Mouse (Mus musculus) kidney, embryonic 16.5 days (tissue): ENCODE measurements around the gene Slamf7. TPM values are rescaled to one million over a fixed set of nuclear protein-coding genes. Genes with fewer than 3 reads are reported as not detected.
"Not testable (repeated sequence)": the region's sequence is repeated elsewhere in the genome, so short reads cannot be mapped to it uniquely, and the experiment has no call there.

Experiments
- ATAC-seq: fragments of 200-750 bp; cut with Nextera tagmentation; 2 replicates; pipeline ENCODE4 v1.8.0; 2017; ENCODE audit warnings: moderate TSS enrichment; ENCODE audit not compliant: low FRiP score, low TSS enrichment
- H3K27ac ChIP-seq: fragments of 300-500 bp; sonication (generic); 2 replicates; pipeline ENCODE4 v1.5.1; 2014; ENCODE audit warnings: low read length
- H3K27me3 ChIP-seq: fragments of 300-500 bp; sonication (generic); 2 replicates; pipeline ENCODE4 v1.6.1; 2014; ENCODE audit warnings: low read length, control low read depth, mixed read lengths; ENCODE audit not compliant: insufficient read depth
- H3K36me3 ChIP-seq: fragments of 300-500 bp; sonication (generic); 2 replicates; pipeline ENCODE4 v1.6.1; 2014; ENCODE audit warnings: low read length, control low read depth, mixed read lengths; ENCODE audit not compliant: insufficient read depth
- H3K4me1 ChIP-seq: fragments of 300-500 bp; sonication (generic); 2 replicates; pipeline ENCODE4 v1.6.1; 2014; ENCODE audit warnings: low read length, control low read depth, mixed read lengths; ENCODE audit not compliant: insufficient read depth
- H3K4me2 ChIP-seq: fragments of 300-500 bp; sonication (generic); replicated peaks from 2 replicates; pipeline ENCODE4 v1.6.1; 2014; ENCODE audit warnings: low read depth, low read length
- H3K4me3 ChIP-seq: fragments of 300-500 bp; sonication (generic); 2 replicates; pipeline ENCODE4 v1.5.1; 2014; ENCODE audit warnings: mild to moderate bottlenecking, low read length
- H3K9ac ChIP-seq: fragments of 300-500 bp; sonication (generic); replicated peaks from 2 replicates; pipeline ENCODE4 v1.6.1; 2014; ENCODE audit warnings: low read length
- H3K9me3 ChIP-seq: fragments of 300-500 bp; sonication (generic); 2 replicates; pipeline ENCODE4 v1.6.1; 2016; ENCODE audit warnings: low read length, control low read depth
- WGBS: fragments of 180-500 bp; shearing (Covaris S2); extraction: QIAGEN DNeasy Blood & Tissue Kit; methylation state at CpG from one replicate; pipeline ENCODE4 v1.1.7; 2014; 5-methylcytosine and 5-hydroxymethylcytosine counted together
- polyA plus RNA-seq: library from polyadenylated mRNA; unstranded; fragments of >200 nt; fragmentation: Nextera tagmentation; extraction: Ambion mirVana; gene quantifications from 2 replicates; pipeline ENCODE4 v1.2.1, GENCODE M21; 2015

Slamf7 gene
- polyA plus RNA-seq, 1 experiment from 2014 or later: not detected

GRCm38 (mm10) chr1:171672451-171672850 lies 19.6 kb upstream of the Slamf7 start:
- H3K4me3 ChIP-seq, H3K4me1 ChIP-seq, H3K36me3 ChIP-seq, H3K4me2 ChIP-seq, H3K27me3 ChIP-seq, ATAC-seq, H3K9ac ChIP-seq, H3K27ac ChIP-seq, H3K9me3 ChIP-seq: not testable (repeated sequence)
- WGBS: 80% methylated on average over 2 of the region's 2 CpGs

DNA sequence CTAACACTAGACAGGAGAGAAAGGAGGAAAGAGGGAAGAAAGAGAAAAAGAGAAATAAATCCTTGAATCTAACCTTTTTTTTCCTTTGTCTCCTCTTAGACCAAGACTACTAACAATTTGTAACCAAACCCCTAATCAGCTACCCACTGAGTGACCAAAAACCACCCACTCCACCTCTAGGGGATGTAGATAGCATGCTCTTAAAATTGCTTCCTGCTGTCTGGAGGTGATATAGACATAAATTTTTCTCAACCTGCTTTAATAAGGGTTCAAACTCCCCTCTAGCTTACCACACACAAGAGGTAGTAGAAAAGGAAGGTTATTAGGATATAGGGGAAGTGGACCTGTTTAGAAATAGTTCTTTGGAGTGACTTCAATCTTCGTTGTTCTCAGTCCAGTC lies 14.3 kb upstream of the Slamf7 start:
- no peaks in the 10 kb centered on the region for H3K4me1 ChIP-seq
- ATAC-seq: no peak
- whole genome bisulfite sequencing: 71% methylated on average over 1 of the region's 1 CpGs
- no peaks in the 10 kb centered on the region for H3K9me3 ChIP-seq
- H3K4me2 ChIP-seq: no peak overlapping the region
- H3K9ac ChIP-seq: no peak overlapping the region
- no peaks in the 10 kb centered on the region for H3K27me3 ChIP-seq
- no peak overlapping the region for H3K27ac ChIP-seq
- no peak overlapping the region for H3K4me3 ChIP-seq
- H3K36me3 ChIP-seq: no peaks in the 10 kb centered on the region

- Histone ChIP-seq H3K9ac (no peak overlapping the region), H3K4me2 (no peak overlapping the region), H3K27ac (no peak overlapping the region), H3K27me3 (no peaks in the 10 kb centered on the region), H3K4me3 (no peak overlapping the region), H3K4me1 (no peaks in the 10 kb centered on the region), H3K9me3 (no peaks in the 10 kb centered on the region), H3K36me3 (no peaks in the 10 kb centered on the region)
- no peak for ATAC-seq
- 86% methylated on average over 6 of the region's 6 CpGs for WGBS
Observed at GRCm38 (mm10) chr1:171666350-171666749, 13.5 kb upstream of the Slamf7 start.

- Histone ChIP-seq H3K27me3 (no peaks in the 10 kb centered on the region), H3K9me3 (no peaks in the 10 kb centered on the region), H3K36me3 (no peaks in the 10 kb centered on the region), H3K4me1 (no peaks in the 10 kb centered on the region), H3K9ac (no peak overlapping the region), H3K4me3 (no peak overlapping the region), H3K4me2 (no peak overlapping the region), H3K27ac (no peak overlapping the region)
- no peak for ATAC-seq
- 89% methylated on average over 2 of the region's 2 CpGs for WGBS
Observed at GRCm38 (mm10) chr1:171663757-171664156, 10.9 kb upstream of the Slamf7 start.

DNA sequence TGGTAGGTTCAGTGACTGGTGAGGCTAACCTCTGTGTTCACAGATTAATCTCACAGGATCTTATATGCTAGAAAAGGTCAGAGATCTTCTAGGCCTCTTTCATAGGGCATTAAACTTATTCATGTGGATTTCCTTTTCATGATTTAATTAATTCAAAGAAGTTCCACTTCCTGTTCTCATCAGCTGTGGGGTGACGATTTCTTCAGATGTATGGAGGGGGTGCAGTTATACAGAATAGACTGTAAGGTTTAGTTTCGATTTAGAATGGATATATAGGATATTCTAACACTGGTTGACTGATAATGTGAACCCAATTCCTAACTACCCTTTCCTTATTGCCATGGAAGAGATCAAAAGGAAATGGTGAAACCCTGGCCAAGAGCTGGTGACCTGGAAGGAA lies 8.6 kb upstream of the Slamf7 start:
- Histone ChIP-seq H3K9ac (no peak overlapping the region), H3K4me1 (no peaks in the 10 kb centered on the region), H3K4me3 (no peak overlapping the region), H3K4me2 (no peak overlapping the region), H3K27me3 (no peaks in the 10 kb centered on the region), H3K36me3 (no peaks in the 10 kb centered on the region), H3K27ac (no peak overlapping the region), H3K9me3 (no peaks in the 10 kb centered on the region)
- no peak for ATAC-seq
- WGBS: 79% methylated on average over 2 of the region's 2 CpGs

DNA sequence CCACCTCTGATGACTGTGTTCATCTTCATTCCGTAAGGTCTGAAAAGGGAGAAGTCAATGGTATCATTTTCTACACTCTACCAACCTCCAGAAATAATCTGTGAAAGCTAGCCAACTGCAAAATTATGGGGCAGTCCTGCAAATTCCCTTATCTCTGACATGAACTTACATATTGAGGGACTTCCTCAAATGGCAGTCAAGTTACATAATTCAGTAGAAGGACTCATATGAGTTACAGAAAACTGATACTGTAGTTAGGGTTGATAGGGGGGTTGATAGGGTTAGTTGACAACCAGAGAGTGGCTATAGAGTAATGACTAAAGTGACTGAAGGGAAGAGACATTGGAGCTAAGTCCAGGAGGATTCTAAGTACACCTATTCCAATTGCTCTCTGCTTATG lies 7.6 kb upstream of the Slamf7 start:
- Histone ChIP-seq H3K4me3 (no peak overlapping the region), H3K4me2 (no peak overlapping the region), H3K9ac (no peak overlapping the region), H3K27me3 (no peaks in the 10 kb centered on the region), H3K27ac (no peak overlapping the region), H3K36me3 (no peaks in the 10 kb centered on the region), H3K9me3 (no peaks in the 10 kb centered on the region), H3K4me1 (no peaks in the 10 kb centered on the region)
- no peak for ATAC-seq
- WGBS: 97% methylated on average over 1 of the region's 1 CpGs

DNA sequence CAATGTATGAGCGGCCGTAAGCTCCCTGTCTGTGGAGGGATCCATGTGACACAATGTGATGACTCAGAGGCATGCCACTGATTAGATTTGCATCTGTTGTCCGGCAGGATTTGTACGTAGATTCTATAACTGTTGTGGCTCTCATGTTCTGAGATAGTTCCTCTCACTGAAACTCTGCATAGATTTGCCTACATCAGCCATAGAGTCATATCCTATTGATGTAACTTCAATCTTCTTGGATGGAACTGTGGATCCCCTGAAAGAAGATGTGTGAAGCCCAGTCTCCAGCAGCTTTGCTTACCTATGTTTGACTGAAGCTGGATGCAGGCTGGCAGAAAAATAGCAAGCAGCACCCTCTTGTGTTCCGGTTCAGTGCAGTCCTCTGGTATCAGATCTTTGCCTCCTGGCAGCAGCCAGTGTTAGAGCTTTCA lies 5.7 kb upstream of the Slamf7 start:
- Histone ChIP-seq H3K9me3 (no peaks in the 10 kb centered on the region), H3K4me2 (no peak overlapping the region), H3K27me3 (no peaks in the 10 kb centered on the region), H3K4me3 (no peak overlapping the region), H3K4me1 (no peaks in the 10 kb centered on the region), H3K27ac (no peak overlapping the region), H3K9ac (no peak overlapping the region), H3K36me3 (no peaks in the 10 kb centered on the region)
- WGBS: 73% methylated on average over 5 of the region's 5 CpGs
- ATAC-seq: no peak; the same call in 1 of the 2 replicates

- no peak for ATAC-seq
- Histone ChIP-seq H3K4me3 (no peak overlapping the region), H3K27me3 (no peaks in the 10 kb centered on the region), H3K4me2 (no peak overlapping the region), H3K36me3 (no peaks in the 10 kb centered on the region), H3K9ac (no peak overlapping the region), H3K9me3 (no peaks in the 10 kb centered on the region), H3K4me1 (no peaks in the 10 kb centered on the region), H3K27ac (no peak overlapping the region)
- 74% methylated on average over 8 of the region's 8 CpGs for WGBS
Observed at GRCm38 (mm10) chr1:171648840-171649239, 4.0 kb downstream of the Slamf7 start.

DNA sequence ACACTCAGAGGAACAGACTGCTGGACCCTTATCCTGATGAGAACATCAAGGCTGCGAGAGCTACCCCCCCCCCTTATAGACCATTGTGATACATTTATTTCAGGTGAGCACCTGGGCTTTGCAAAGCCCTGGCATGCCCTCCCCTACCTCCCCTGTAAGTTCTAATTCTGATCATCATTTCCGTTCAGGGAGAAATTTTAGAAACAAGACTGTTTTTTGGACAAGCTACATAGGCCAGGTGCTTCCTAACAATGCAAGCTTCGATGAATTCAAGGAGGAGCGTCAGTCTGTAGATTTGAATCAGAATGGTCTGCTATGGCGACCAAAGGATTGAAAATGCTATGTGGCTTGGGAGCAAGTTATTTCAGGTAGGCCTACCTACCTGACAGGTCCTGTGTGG lies 5.1 kb downstream of the Slamf7 start:
- Histone ChIP-seq H3K27ac (no peak overlapping the region), H3K9me3 (no peaks in the 10 kb centered on the region), H3K27me3 (no peaks in the 10 kb centered on the region), H3K36me3 (no peaks in the 10 kb centered on the region), H3K4me2 (no peak overlapping the region), H3K9ac (no peak overlapping the region), H3K4me3 (no peak overlapping the region), H3K4me1 (no peaks in the 10 kb centered on the region)
- no peak for ATAC-seq
- 87% methylated on average over 5 of the region's 5 CpGs for WGBS

- no peak overlapping the region for H3K9ac ChIP-seq
- no peaks in the 10 kb centered on the region for H3K36me3 ChIP-seq
- H3K4me2 ChIP-seq: no peak overlapping the region
- 46% methylated on average over 5 of the region's 5 CpGs for WGBS
- H3K27ac ChIP-seq: no peak overlapping the region
- no peaks in the 10 kb centered on the region for H3K4me1 ChIP-seq
- H3K4me3 ChIP-seq: no peak overlapping the region
- H3K9me3 ChIP-seq: no peaks in the 10 kb centered on the region
- H3K27me3 ChIP-seq: no peaks in the 10 kb centered on the region
- ATAC-seq: no peak
Observed at GRCm38 (mm10) chr1:171646429-171646940, 6.3 kb downstream of the Slamf7 start.
